Mouse (Mus musculus): ENCODE data around the gene Tnfsf14.

Gene Tnfsf14

DNA sequence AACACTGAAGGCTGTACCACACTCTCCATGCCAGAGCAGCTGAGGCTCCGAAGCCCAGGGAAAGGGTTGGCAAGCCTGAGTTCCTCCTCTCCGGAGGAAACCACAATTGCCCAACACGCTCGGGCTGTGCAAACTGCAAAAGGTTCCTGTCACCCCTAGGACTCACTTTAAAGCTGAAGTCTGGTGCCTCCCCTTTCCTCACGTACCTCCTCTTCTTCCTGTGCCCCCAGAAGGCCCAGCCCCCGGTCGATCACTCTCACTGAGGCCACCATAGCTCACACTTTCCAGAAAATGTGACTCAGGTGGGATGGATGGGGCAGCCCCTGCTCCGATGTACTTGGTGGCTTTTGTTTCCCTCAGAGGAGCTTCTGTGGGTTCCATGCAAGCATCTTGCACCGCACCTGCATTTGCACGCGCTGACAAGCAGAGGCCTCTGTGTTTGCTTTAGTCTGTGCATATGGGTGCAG, at the start of gene Tnfsf14:
TSS of gene Tnfsf14 (minus strand) at position 137 of the 467 bp plus-strand sequence.
- DNase-seq (ENCODE audit: low read depth, low spot score) = no peak

- no peak for DNase-seq (ENCODE audit: low read depth, low spot score)
Measured at GRCm38 (mm10) chr17:57237181-57237580, 43.2 kb upstream of the Tnfsf14 start.

DNA sequence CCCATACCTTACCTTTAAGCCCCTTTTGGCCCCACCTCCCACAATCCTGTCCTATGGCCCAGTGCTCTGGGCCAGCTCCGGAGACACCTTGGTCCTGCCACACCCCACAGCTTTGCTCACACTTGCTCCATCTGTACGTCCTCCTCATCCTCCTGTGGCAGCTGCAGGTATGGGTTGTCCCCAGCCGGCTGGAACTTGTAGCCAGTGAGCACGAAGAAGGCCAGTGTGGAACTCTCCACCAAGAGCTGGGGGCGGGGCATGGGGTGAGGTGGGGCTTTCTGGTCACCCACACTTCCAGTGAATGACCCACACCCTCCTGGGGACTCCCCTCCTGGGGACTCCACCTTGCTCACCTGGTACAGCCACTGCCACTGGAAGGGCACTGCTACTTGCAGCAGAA, 41.8 kb upstream of the Tnfsf14 start:
- DNase-seq (ENCODE audit: low read depth, low spot score) = no peak

DNA sequence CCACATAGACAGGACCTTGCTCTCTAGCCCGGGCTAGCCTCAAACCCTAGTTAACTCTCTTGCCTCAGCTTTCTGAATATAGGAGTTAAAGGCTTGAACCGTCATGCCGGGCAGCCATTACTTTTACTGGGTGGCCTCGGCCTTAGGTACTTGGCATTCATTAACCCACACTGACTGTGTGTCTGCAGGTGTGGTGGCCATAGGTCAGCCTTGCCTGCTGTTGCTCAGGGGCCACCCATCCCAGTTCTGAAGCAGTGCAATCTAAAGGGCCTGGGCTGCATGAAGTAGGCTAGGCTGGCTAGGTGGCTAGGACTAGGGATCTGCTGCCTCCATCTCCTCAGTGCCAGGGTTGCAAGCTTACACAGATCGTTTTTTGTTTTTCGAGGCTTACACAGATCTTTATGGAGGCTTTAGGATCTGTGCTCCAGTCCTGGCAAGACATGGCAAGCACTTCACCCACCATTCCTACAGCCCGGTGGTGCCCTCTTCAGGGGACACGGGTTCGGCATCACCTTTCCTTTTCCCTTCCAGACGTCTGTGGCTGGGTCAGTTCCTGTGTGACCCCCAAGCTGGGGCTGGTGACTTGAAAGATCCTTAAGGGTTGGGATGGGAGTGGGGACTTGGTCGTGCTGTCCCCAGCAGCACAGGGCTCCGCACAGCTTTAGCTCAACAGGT, 40.4 kb upstream of the Tnfsf14 start:
- DNase-seq (ENCODE audit: low read depth, low spot score) = no peak

DNA sequence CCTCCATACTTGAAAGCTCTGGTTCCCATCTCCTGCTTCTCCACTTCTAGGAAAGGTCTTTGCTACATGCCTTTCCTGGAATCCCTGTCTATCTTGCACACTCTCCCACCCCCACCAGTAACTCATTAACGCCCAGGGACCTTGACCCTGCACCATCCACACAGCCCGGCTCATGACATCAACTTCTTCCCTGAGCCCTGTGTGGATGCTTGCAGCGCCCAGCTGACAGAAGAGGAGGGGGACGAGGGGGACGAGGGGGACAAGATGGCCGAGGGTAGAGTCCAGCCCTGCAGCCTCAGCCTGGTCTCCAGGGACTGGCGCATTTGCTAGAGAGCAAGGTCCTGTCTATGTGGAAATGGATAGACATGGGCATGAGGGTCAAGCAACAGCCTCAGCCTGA, 39.1 kb upstream of the Tnfsf14 start:
- no peak for DNase-seq (ENCODE audit: low read depth, low spot score)

DNA sequence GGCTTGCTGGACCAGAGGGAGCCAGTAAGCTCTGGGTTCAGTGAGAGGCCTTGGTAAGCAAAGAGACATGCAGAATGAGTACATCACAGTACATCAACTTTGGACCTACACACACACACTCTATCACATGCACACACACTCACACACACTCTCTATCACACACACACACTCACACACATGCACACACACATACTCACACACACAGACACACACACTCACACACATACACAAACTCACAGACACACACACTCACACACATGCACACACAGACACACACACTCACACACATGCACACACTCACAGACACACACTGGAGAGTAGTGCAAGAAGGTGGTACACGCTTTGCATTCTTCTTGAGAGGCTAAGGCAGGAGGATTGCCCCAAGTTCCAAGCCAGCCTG, 38.2 kb upstream of the Tnfsf14 start:
- DNase-seq (ENCODE audit: low read depth, low spot score) = no peak

DNA sequence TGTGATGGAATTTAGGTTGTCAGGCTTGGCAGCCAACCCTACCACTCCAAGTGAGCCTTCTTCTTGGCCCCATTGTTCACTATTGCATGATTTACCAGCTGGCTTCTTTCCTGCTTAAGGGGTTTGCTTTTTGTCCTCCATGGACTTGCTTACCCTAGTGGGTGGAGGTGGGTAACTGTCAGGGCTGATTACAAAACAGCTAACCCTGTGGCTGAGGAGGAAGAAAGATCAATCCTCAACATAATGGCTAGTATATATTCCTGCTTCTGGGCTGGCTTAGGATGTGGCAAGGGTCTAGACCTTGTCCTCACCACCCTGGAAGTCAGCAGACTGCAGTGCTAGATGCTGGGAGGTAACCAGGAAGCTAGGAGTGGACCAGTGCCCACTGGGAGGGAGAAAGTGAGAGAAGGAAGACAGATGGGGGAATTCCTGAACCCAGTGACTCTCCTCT, 37.4 kb upstream of the Tnfsf14 start:
- DNase-seq (ENCODE audit: low read depth, low spot score) = peak; percentile 81

- DNase-seq (ENCODE audit: low read depth, low spot score) = peak; percentile 53
Measured at GRCm38 (mm10) chr17:57230728-57231125, 36.8 kb upstream of the Tnfsf14 start.

DNA sequence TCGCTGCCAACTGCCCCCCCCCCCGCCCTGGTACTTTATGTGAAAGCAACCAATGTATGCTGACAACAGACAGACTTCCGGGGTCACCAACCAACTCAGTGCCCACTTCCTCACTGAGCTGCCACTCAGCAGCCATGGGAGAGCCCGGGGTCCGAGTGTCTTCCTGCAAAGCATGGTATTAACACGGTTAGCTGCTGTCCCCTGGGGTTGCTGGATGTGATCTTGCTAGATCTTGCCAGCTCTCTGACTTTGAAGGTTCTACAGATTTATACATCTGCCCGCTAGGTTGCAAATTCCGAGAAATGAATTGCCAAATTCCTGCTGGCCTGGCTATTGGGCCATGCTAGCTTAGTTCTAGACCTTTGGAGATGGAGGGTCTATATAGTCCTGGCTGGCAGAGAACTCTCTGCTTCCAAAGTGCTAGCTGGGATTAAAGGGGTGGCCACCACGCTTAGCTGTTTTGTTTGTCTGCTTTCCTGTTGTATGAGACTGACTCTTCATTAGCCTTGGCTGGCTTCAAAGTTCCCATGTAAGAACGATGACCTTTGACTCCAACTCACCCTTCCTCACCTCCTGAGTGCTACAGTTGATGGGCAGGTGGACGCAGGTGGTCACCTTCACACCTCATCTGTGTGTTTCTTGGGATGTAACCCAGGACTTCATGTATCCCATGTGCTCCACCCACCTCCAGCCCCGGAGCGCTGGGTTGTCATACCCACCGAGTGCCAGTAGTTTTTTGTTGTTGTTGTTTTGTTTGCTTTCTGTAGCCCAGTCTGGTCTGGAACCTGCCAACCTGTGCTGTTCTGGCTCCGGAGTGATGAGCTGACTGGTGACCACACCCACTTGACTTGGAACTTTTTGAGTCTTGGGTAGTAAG, 36.1 kb upstream of the Tnfsf14 start:
- DNase-seq (ENCODE audit: low read depth, low spot score) = no peak

GRCm38 (mm10) chr17:57228873-57229272, 34.9 kb upstream of the Tnfsf14 start:
- no peak for DNase-seq (ENCODE audit: low read depth, low spot score)

GRCm38 (mm10) chr17:57228014-57228413, 34.0 kb upstream of the Tnfsf14 start, which contains the start of gene C3:
TSS of gene C3 (minus strand) at chr17:57228136.
- peak; percentile 37 for DNase-seq (ENCODE audit: low read depth, low spot score)

- DNase-seq (ENCODE audit: low read depth, low spot score) = no peak
Measured at GRCm38 (mm10) chr17:57227468-57227867, 33.5 kb upstream of the Tnfsf14 start.

GRCm38 (mm10) chr17:57223313-57223712, 29.3 kb upstream of the Tnfsf14 start:
- DNase-seq (ENCODE audit: low read depth, low spot score) = no peak

DNA sequence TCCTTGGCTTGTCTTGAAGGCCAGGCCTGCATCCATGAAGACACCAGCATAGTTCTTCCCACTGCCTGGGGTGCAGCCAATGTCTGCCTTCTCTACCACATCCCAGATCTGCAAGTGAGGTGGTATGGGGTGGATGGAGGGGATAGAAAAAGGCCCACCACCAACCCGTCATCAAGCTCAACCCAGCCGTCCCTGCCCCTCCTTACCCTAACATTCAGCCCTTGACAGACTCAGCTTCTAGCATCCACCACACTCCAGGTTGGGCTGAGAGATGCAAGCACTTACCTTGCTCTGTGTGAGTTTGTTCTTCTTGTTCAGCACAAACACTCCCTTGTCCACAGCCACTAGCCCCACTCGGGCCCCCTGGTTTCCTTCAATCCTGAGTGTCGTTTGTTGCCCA, 27.9 kb upstream of the Tnfsf14 start:
- DNase-seq (ENCODE audit: low read depth, low spot score) = no peak

GRCm38 (mm10) chr17:57219884-57220207, 25.9 kb upstream of the Tnfsf14 start:
- peak; percentile 68 for DNase-seq (ENCODE audit: low read depth, low spot score)

DNA sequence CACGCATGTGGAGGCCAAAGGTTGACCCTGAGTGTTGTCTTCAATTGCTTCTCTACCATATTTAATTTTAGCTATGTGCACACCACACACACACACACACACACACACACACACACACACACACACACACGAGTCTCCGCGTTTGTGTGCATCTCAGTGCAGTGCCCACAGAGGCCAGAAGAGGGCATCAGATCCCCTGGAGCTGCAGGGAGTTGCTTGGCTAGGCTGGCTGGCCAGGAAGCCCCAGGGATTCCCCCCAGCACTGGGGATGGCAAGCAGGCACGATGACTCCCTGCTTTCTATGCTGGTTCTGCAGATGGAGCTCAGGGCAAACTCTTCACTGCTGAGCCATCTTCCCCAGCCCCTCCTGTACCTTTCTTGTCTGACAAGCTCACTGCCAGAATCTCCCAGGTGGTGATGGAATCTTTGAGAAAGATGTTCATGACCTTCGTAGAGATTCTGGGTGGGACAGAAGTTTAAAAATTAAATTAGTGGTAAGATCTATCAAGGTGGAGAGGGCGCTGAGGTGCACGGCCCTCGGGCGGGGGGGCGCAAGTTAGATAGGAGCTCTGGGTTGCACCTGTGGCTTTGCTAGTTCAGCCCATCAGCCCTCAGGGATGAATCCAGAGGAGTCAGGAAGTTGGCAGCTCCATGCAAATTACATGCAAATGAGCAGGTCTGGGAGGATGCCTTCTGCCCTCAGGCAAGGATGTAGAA, 25.3 kb upstream of the Tnfsf14 start:
- peak; percentile 73 for DNase-seq (ENCODE audit: low read depth, low spot score)

DNA sequence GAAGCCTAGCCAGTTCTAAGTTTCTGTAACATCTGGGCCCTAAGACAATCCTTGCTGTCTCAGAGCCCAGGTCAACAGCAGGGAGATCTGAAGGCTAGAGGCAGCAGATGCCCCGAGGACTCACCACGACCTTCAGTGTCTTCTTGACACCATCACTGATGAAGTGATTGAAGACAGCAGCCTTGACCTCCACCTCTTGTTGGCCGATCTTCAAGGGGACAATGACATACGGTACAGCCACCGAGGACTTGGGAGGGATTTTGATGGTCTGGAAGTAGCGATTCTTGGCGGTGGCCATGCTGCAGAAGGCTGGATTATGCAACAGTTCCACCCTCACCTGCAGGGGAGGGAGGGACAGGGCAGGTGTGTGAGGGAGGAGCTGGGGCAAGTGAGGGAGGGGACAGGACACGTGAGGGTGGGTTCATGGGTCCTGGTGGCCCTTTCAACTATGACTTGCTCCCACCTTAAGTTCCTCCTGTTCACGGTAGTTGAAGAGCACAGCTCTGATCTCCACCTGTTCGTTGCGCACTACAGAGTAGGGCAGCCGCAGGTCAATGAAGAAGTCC, 24.4 kb upstream of the Tnfsf14 start:
- DNase-seq (ENCODE audit: low read depth, low spot score) = no peak

GRCm38 (mm10) chr17:57214676-57215387, 20.9 kb upstream of the Tnfsf14 start:
- DNase-seq (ENCODE audit: low read depth, low spot score) = no peak

DNA sequence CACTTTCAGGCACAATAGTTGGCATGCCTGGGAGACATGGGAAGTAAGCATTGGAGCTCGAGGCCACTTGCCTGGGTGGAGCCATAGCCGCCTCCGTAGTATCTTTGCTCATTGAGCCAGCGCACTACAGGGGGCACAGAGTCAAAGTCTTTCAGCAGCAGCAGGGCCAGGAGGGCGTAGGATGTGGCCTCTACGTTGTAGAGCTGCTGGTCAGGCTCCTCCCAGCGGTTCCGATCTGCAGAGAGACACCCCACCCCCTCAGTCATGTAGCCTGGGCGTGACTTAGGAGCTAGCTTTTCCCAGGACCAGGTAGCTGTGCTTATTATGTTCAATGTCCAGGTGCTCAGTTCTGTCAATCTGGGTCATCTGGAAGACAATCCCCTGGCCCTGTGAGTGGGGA, 17.5 kb upstream of the Tnfsf14 start:
- no peak for DNase-seq (ENCODE audit: low read depth, low spot score)

DNA sequence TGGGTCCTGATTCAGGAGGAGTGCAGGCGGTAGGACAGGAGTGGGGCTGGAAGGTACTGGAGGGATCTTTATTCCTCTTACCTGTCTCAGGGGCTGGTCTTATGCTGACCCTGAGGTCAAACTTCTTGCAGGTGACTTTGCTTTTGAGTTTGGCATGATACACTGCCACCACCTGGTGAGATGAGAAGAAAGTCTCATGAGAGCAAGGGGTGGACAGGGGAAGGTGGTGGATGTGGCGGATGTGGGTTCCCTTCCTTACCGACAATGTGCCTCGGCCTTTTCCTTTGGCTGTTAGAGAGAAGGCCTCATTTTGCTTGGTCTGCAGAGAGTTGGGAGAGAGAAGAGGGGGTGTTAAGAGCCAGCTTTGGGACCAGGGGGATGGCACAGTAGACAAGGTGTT, 15.4 kb upstream of the Tnfsf14 start:
- DNase-seq (ENCODE audit: low read depth, low spot score) = no peak

GRCm38 (mm10) chr17:57207938-57208337, 14.0 kb upstream of the Tnfsf14 start:
- peak; percentile 17 for DNase-seq (ENCODE audit: low read depth, low spot score)
